Mouse (Mus musculus) small intestine, adult 2 months (tissue): ENCODE results near the gene Flcn. TPM values are rescaled to one million over a fixed set of nuclear protein-coding genes. Genes with fewer than 3 reads are reported as not detected.
A peak's percentile ranks its signal among the peaks of the same experiment; 100 is the strongest.

Experiments
- H3K27ac ChIP-seq: fragments of 200-500 bp; 2 replicates; pipeline ENCODE4 v1.5.1; 2012; ENCODE audit warnings: low read depth, low read length, control low read depth, inconsistent platforms; ENCODE audit not compliant: insufficient read depth
- H3K27me3 ChIP-seq: fragments of 200-500 bp; 2 replicates; pipeline ENCODE4 v1.6.1; 2012; ENCODE audit warnings: mild to moderate bottlenecking, moderate library complexity, low read length, inconsistent platforms; ENCODE audit not compliant: control insufficient read depth, insufficient read depth
- H3K36me3 ChIP-seq: fragments of 200-500 bp; 2 replicates; pipeline ENCODE4 v1.6.1; 2012; ENCODE audit warnings: mild to moderate bottlenecking, low read length, control low read depth, inconsistent platforms; ENCODE audit not compliant: control insufficient read depth, insufficient read depth
- H3K4me1 ChIP-seq: fragments of 200-500 bp; 2 replicates; pipeline ENCODE4 v1.6.1; 2012; ENCODE audit warnings: low read length, inconsistent platforms, mixed read lengths; ENCODE audit not compliant: control insufficient read depth, insufficient read depth, insufficient read length
- H3K4me3 ChIP-seq: fragments of 200-500 bp; 2 replicates; pipeline ENCODE4 v1.5.1; 2012; ENCODE audit warnings: low read depth, mild to moderate bottlenecking, control low read depth, inconsistent platforms, low read length, moderate library complexity
- CTCF ChIP-seq: fragments of 200-500 bp; IDR thresholded peaks from 2 replicates; pipeline ENCODE4 v1.5.1; 2012; ENCODE audit warnings: low read depth, mild to moderate bottlenecking, control low read depth, inconsistent platforms, low read length, moderate library complexity, mixed read lengths; ENCODE audit not compliant: insufficient replicate concordance, insufficient read length; ENCODE audit errors: extremely low read depth
- POLR2A ChIP-seq: fragments of 200-500 bp; IDR thresholded peaks from 2 replicates; pipeline ENCODE4 v1.6.1; 2012; ENCODE audit warnings: low read depth, mild to moderate bottlenecking, control low read depth, inconsistent platforms, low read length, moderate library complexity
- WGBS: fragments of 180-500 bp; shearing (Covaris S2); methylation state at CpG from one replicate; pipeline ENCODE4 v1.1.7; 2018; 5-methylcytosine and 5-hydroxymethylcytosine counted together
- polyA plus RNA-seq: library from polyadenylated mRNA; depleted of rRNA; stranded (reverse); fragments of >200 nt; gene quantifications from 2 replicates; pipeline ENCODE4 v1.2.3, GENCODE M21; 2012

The Flcn gene
- polyA plus RNA-seq, 1 experiment = 23.8 TPM

DNA sequence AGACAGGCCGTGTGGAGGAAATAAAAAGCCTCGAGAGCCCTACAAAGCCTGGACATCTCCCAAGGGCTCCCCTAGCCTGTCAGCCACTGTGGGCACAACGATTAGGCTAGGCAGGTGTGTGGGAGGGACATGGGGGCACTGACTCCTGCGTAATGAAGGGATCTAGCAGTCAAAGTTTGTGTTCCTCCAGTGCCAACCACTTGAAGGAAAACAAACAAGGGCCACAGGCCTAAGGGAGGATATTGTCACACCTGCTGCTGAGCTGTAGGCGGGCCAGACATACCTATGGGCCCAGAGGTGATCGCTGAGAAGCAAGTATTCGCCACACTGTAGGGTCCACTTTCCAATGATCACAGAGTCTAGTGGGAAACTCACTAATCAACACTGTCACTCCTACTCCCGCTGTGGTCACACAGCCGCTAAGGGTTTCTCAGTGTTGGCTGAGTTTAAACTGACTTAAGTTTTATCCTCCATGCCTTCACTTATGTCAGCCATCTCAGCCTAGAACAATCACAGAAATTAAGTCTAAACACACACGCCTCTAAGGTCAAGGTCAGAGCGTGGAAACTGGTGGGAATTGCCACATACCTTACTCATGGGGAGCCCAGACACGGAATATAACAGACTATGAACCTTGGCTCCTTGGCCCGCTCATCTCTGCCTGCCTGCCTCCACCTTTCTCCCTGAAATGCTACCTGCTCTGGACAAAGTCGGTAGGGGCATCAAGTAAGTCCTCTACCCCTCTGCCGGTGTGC lies 23.2 kb downstream of the Flcn start:
- Histone ChIP-seq H3K27me3 (no peaks in the 10 kb centered on the region), H3K4me1 (peaks cover 9% of the 10 kb centered on the region), H3K27ac (no peak overlapping the region), H3K4me3 (peak overlapping the region; percentile 55), H3K36me3 (no peaks in the 10 kb centered on the region)
- WGBS = 22% methylated on average over 15 of the region's 15 CpGs
- no peak for TF ChIP-seq POLR2A
- no peak for TF ChIP-seq CTCF

DNA sequence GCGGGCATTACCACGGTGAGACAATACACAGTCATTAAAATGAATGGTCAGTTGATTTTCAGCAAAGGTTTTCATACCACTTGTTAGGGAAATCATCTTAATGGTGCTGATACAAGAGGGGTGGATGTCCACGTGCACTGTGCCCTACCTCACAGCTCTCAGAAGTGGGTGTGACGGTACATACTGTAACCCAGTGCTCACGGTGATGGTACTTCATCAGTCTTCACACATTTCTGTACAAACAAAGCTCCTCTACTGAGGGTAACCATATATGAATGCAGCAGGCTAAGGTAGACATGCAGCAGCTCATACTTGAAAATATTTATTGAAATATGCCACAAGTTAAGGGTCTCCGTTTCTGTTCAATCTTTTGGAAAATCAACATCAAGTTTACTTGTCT lies 26.2 kb downstream of the Flcn start:
- Histone ChIP-seq H3K36me3 (no peaks in the 10 kb centered on the region), H3K27ac (no peak overlapping the region), H3K4me1 (peaks cover 9% of the 10 kb centered on the region), H3K4me3 (no peak overlapping the region), H3K27me3 (no peaks in the 10 kb centered on the region)
- WGBS = 76% methylated on average over 6 of the region's 6 CpGs
- TF ChIP-seq POLR2A = no peak
- no peak for TF ChIP-seq CTCF

DNA sequence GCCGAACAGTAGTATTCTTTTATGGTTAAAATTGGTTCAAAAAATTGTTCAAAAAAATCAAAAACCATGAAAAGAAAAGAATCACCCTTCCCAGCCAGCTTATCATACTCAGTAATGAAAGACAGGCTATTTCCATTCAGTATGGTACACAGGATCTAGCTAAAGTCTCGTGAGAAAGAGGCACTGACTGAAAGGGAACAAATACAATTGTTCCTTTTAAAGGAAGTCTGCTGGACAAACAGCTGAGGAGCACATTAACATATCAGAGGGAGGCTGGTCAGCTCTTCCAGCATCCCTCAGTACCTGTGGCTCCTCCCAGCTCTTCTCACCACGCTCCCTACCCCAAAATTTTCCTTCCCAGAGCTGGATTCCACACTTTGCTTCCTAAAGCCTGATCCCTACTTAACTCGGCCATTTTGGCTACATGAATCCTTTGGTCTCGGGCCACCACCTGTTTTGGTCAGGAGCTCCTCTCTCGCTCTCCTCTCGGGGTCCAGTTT lies 27.7 kb downstream of the Flcn start:
- no peaks in the 10 kb centered on the region for H3K27me3 ChIP-seq
- peaks cover 3% of the 10 kb centered on the region; the same call in 1 of the 2 replicates for H3K4me1 ChIP-seq
- 88% methylated on average over 7 of the region's 7 CpGs for WGBS
- TF ChIP-seq POLR2A = no peak
- no peak for TF ChIP-seq CTCF
- H3K4me3 ChIP-seq = no peak overlapping the region
- no peak overlapping the region for H3K27ac ChIP-seq
- H3K36me3 ChIP-seq = peaks cover 5% of the 10 kb centered on the region

DNA sequence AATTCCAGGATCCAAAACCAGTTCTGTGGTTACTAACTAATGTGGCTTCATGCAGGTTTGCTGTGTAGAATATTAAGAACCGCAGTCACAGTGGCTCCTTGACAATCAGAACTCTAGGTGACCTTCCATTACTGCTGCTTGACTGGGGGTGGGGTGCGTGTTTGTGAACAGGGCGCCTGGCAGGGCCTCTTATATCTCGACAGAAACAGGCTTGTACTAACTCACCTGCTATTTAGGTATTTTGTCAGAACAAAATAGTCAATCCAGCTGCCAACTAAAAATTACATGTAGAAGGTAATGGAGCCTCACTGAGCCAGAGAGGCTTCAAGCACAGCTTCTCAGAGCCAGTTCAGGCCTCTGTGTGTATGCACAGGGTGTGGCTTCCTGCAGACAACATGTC lies 29.6 kb downstream of the Flcn start:
- WGBS = 74% methylated on average over 4 of the region's 4 CpGs
- no peak overlapping the region for H3K4me3 ChIP-seq
- no peak for TF ChIP-seq CTCF
- no peak for TF ChIP-seq POLR2A

DNA sequence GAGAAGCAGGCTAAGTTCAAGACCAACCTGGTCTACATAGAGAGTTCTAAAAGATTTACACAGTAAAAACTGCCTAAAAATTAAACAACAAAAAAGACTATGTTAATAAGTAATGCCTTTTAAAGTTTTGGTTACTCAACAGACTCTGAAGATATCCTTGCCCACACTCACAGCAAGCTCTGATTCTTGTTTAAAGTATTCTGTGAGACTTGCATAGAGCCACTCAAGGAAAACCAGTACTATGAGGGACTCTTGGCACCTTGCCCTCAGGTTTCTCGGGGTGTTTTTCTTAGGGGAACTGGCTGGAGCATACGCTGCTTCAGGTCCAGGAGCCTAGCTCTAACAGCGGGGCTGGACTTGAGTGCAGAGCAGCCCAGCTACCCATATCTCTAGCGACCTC lies 30.4 kb downstream of the Flcn start:
- Histone ChIP-seq H3K36me3 (peaks cover 20% of the 10 kb centered on the region), H3K27me3 (no peaks in the 10 kb centered on the region), H3K27ac (no peak overlapping the region), H3K4me3 (no peak overlapping the region), H3K4me1 (no peaks in the 10 kb centered on the region)
- TF ChIP-seq POLR2A (no peak), CTCF (no peak)
- WGBS = 83% methylated on average over 4 of the region's 4 CpGs

More for the DNA sequence above, 29.6 kb downstream of the Flcn start:
- H3K27me3 ChIP-seq = no peaks in the 10 kb centered on the region
- peaks cover 17% of the 10 kb centered on the region for H3K36me3 ChIP-seq
- H3K27ac ChIP-seq = no peak overlapping the region
- H3K4me1 ChIP-seq = no peaks in the 10 kb centered on the region

DNA sequence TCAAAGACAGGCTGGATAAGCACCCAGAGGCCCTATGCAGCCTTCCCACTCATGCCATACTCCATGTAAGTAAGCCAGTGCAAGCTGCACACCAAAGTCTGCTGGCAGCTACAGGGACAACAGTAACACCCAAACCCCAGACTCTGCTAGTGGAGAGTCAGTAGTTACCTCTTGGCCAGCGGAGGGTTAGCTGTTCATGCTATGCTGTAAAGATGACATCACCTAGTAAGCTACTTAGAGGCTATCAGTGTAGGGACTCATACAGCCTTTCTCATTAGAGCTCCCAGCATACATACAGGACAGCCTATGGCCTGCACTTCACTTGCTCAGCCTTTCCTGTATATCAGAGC lies 31.0 kb downstream of the Flcn start:
- Histone ChIP-seq H3K27me3 (no peaks in the 10 kb centered on the region), H3K27ac (no peak overlapping the region), H3K4me3 (no peak overlapping the region), H3K36me3 (peaks cover 24% of the 10 kb centered on the region), H3K4me1 (no peaks in the 10 kb centered on the region)
- TF ChIP-seq CTCF = no peak
- WGBS = 76% methylated on average over 1 of the region's 1 CpGs

DNA sequence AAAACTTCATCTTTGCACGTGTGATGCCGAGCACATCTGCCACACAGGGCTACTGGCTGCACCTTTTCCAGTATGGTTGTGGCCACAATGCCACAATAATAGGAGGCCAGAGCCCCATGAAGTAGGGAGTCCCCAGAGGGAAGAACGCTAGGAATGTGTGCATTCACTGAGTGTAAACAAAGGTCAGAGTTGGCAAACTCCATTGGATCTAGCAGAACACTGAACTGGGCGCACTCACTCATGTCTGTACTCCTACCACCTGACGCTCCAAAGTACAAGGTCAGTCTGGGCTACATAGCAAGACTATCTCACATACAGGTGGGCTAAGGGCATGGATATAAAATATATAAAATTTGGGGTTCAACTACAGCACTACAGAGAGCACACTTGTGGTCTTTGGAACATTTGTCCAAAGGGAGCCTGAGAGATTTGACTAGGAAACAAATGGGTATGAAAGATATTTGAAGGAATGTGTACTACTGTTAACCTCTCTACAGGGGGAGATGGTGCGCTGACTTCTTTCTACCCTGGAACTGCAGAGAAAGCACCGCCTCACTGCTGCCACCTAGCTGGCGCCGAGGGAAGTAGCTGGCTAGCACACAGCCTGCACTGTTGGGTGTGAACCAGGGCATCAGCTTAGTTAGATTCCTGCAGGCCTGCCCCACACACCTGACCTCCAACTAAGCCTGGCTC lies 31.5 kb downstream of the Flcn start:
- TF ChIP-seq POLR2A = no peak
- TF ChIP-seq CTCF = peak; percentile 97
- Histone ChIP-seq H3K27me3 (no peaks in the 10 kb centered on the region), H3K36me3 (peaks cover 27% of the 10 kb centered on the region), H3K27ac (no peak overlapping the region), H3K4me1 (no peaks in the 10 kb centered on the region), H3K4me3 (no peak overlapping the region)
- 55% methylated on average over 9 of the region's 9 CpGs for WGBS
